Mouse (Mus musculus) forebrain, postnatal 0 days (tissue): ENCODE results near the gene Syt2. TPM values are rescaled to one million over a fixed set of nuclear protein-coding genes. Genes with fewer than 3 reads are reported as not detected.

Experiments used
- ATAC-seq: fragments of 200-750 bp; cut with Nextera tagmentation; 2 replicates; pipeline ENCODE4 v1.8.0; 2017; ENCODE audit warnings: mild to moderate bottlenecking, moderate library complexity
- DNase-seq: peaks from one replicate; pipeline ENCODE4 v3.0.0-alpha.2; 2015
- H3K27ac ChIP-seq: fragments of 300-500 bp; sonication (generic); 2 replicates; pipeline ENCODE4 v1.5.1; 2014; ENCODE audit warnings: low read depth, mild to moderate bottlenecking, antibody characterized with exemption, low read length, moderate library complexity, mixed read lengths
- H3K27me3 ChIP-seq: fragments of 300-500 bp; sonication (generic); 2 replicates; pipeline ENCODE4 v1.6.1; 2014; ENCODE audit warnings: mild to moderate bottlenecking, low read length, mixed read lengths; ENCODE audit not compliant: insufficient read depth
- H3K36me3 ChIP-seq: fragments of 300-500 bp; sonication (generic); 2 replicates; pipeline ENCODE4 v1.6.1; 2014; ENCODE audit warnings: mild to moderate bottlenecking, moderate library complexity; ENCODE audit not compliant: insufficient read depth
- H3K4me1 ChIP-seq: fragments of 300-500 bp; sonication (generic); 2 replicates; pipeline ENCODE4 v1.6.1; 2014; ENCODE audit warnings: antibody characterized with exemption; ENCODE audit not compliant: insufficient read depth
- H3K4me2 ChIP-seq: fragments of 300-500 bp; sonication (generic); 2 replicates; pipeline ENCODE4 v1.6.1; 2014; ENCODE audit warnings: low read depth, mild to moderate bottlenecking, moderate library complexity
- H3K4me3 ChIP-seq: fragments of 300-500 bp; sonication (generic); 2 replicates; pipeline ENCODE4 v1.5.1; 2014; ENCODE audit warnings: low read depth, low read length, mixed read lengths
- H3K9ac ChIP-seq: fragments of 300-500 bp; sonication (generic); 2 replicates; pipeline ENCODE4 v1.6.1; 2014; ENCODE audit warnings: mild to moderate bottlenecking
- H3K9me3 ChIP-seq: fragments of 300-500 bp; sonication (generic); 2 replicates; pipeline ENCODE4 v1.6.1; 2016; ENCODE audit warnings: low read length
- CTCF ChIP-seq: sonication (generic); IDR thresholded peaks from 2 replicates; pipeline ENCODE4 v1.5.1; 2016; ENCODE audit warnings: antibody characterized with exemption, control low read depth, low read depth
- WGBS: fragments of 180-500 bp; shearing (Covaris S2); extraction: QIAGEN DNeasy Blood & Tissue Kit; methylation state at CpG from one replicate; pipeline ENCODE4 v1.1.7; 2014; 5-methylcytosine and 5-hydroxymethylcytosine counted together
- polyA plus RNA-seq: library from polyadenylated mRNA; unstranded; fragments of >200 nt; fragmentation: Nextera tagmentation; extraction: Ambion mirVana; gene quantifications from 2 replicates; pipeline ENCODE4 v1.2.1, GENCODE M21; 2015
- total RNA-seq: library from RNA; depleted of rRNA; stranded (reverse); fragments of >200 nt; gene quantifications from 2 replicates; pipeline ENCODE4 v1.2.3, GENCODE M21; 2014; rRNA removed

The Syt2 gene
- total RNA-seq (1.1 and 1.3 TPM in 2 replicates), polyA plus RNA-seq (1.2 and 1.6 TPM in 2 replicates)

DNA sequence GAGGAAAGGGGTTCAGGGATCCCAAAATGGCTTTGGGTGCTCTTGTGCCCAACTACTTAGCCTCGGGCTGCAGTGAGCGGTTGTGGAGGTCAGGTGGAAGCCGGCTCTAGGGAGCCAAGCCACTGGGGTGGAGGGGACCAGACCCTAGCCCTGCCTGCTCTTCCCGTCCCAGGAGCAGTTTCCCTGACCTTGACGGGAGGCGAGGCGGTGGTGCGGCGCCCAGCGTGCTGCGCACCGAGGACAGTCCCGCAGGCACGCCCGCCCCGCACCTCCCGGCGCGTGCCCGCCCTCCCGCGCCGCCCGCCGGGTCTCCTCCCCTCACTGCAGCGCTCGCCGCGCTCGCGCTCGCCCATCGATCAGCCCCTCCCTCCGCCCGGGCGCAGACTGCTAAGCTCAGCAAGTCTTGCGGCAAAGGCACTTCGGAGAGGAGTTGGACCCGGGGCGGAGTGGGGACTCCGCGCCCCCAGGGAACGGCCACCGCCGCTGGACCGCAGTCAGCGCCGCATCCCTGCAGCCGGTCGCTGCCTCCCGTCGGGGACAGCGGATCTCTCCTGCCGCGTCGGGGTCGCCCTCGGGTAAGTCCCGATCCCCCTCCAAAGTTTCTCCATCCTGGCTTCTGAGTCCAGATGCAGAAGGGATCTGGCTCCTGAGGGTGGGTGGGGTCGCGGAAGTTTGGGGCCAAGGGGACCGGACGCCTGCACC, at the start of gene Syt2:
Syt2 (plus strand) TSS at position 417 of the 702 bp plus-strand sequence.
- no peaks in the 10 kb centered on the region for H3K4me1 ChIP-seq
- H3K9me3 ChIP-seq = no peaks in the 10 kb centered on the region
- ATAC-seq (peak; percentile 83), DNase-seq (peak; percentile 59)
- WGBS = 2% methylated on average over 63 of the region's 63 CpGs
- peaks cover 34% of the 10 kb centered on the region for H3K27me3 ChIP-seq
- H3K36me3 ChIP-seq = no peaks in the 10 kb centered on the region
- TF ChIP-seq CTCF = no peak
- H3K4me3 ChIP-seq = peak within 1 kb of the TSS; percentile 46
- H3K4me2 ChIP-seq = peak within 1 kb of the TSS; percentile 95
- H3K27ac ChIP-seq = no peak within 1 kb of the TSS
- H3K9ac ChIP-seq = peak within 1 kb of the TSS; percentile 51

DNA sequence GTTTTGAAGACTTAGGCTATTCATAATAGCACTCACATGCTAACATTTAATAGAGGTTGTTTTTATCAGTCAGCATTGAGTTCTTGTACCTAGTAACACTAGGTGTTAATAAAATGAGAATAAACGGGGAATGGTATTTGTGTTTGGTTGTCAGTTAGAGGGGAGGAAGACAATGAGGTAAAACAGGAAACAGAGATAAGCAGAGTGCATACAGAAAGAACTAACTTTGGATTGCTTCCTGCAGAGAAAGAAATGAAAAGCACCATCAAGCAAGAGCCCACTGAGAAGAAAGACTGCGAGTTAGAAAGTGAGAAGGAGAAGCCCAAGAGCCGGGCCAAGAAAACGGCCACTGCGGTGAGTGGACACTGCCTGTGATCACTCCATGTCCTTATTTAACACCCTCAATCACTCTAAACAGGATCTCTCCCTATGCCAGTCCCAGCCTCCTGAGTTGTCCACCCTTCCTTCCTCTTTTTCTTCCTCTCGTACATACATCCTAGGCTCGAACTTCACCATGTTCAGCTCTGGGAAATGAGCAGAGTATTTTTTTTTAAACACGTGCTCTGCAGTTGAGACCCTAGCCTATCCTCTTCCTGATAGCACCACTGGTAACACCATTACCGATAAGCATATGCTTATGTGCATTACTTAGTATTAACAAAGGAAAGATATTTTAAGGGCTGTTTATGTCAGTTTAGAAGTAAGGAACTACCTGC, 49.0 kb upstream of the Syt2 start:
- H3K27me3 ChIP-seq = no peaks in the 10 kb centered on the region
- no peaks in the 10 kb centered on the region for H3K9me3 ChIP-seq
- no peak overlapping the region for H3K9ac ChIP-seq
- ATAC-seq (no peak), DNase-seq (no peak)
- no peak overlapping the region for H3K4me3 ChIP-seq
- TF ChIP-seq CTCF = no peak
- no peak overlapping the region for H3K4me2 ChIP-seq
- peaks cover 54% of the 10 kb centered on the region for H3K36me3 ChIP-seq
- no peaks in the 10 kb centered on the region for H3K4me1 ChIP-seq
- H3K27ac ChIP-seq = no peak overlapping the region
- 93% methylated on average over 9 of the region's 9 CpGs for WGBS

DNA sequence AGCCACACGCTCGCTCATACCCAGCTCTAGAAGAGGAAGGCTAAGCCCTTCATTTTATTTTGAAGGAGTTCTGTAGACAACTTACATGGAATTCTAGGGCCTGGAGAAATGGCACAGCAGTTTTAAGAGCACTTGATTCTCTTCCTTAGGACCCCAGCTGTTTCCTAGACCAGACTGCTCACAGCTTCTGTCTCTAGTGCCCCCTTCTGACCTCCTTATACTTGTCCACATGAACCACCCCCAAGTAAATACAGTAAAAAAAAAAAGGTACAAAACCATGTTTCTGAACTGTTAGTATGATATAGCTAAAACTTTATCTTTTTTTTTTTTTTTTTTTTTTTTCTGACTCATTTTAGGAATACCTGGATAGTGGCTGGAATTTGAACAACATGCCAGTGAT, 42.4 kb upstream of the Syt2 start:
- no peaks in the 10 kb centered on the region for H3K9me3 ChIP-seq
- WGBS = 98% methylated on average over 2 of the region's 2 CpGs
- DNase-seq = no peak
- H3K27me3 ChIP-seq = no peaks in the 10 kb centered on the region
- H3K9ac ChIP-seq = no peak overlapping the region
- ATAC-seq = no peak
- no peak for TF ChIP-seq CTCF
- peaks cover 73% of the 10 kb centered on the region for H3K36me3 ChIP-seq
- no peaks in the 10 kb centered on the region for H3K4me1 ChIP-seq
- no peak overlapping the region for H3K4me2 ChIP-seq
- H3K27ac ChIP-seq = no peak overlapping the region
- no peak overlapping the region for H3K4me3 ChIP-seq

DNA sequence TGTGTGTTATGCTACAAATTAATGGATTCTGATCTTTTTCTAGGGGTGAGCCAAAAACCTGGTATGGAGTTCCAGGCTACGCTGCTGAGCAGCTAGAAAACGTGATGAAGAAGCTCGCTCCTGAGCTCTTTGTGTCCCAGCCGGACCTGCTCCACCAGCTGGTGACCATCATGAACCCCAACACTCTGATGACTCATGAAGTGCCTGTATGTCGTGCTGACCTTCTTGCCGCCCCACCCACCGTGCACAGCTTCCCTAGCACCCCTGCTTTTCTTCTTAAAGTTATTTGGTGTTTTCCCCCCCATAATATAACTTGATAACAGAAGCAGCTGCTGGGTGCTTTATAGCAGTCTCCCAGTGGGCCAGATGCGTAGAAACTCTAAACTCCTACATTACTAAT, 40.8 kb upstream of the Syt2 start:
- WGBS = 86% methylated on average over 8 of the region's 8 CpGs
- H3K36me3 ChIP-seq = peaks cover 69% of the 10 kb centered on the region

DNA sequence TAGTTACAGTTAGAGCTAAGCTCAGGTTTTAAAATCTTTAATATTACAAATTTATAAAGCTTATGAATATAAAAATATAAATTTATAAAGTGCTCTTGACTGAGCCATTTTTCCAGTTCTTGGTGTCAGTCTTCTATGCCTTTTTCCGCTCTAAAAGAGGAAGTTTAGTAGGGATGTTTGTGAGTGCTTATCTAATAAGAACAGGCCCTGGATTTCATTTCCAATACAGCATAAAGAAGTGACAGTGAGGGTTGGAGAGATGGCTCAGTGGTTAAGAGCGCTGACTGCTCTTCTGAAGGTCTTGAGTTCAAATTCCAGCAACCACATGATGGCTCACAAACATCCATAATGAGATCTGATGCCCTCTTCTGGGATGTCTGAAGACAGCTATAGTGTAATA, 40.1 kb upstream of the Syt2 start:
- Histone ChIP-seq H3K4me1 (no peaks in the 10 kb centered on the region), H3K27me3 (no peaks in the 10 kb centered on the region), H3K9ac (no peak overlapping the region), H3K36me3 (peaks cover 64% of the 10 kb centered on the region), H3K4me3 (no peak overlapping the region), H3K4me2 (no peak overlapping the region), H3K9me3 (no peaks in the 10 kb centered on the region), H3K27ac (no peak overlapping the region)
- ATAC-seq (no peak), DNase-seq (no peak)
- WGBS = 93% methylated on average over 2 of the region's 2 CpGs
- TF ChIP-seq CTCF = no peak

More for the DNA sequence above, 40.8 kb upstream of the Syt2 start:
- H3K4me3 ChIP-seq = no peak overlapping the region
- H3K27me3 ChIP-seq = no peaks in the 10 kb centered on the region
- H3K9me3 ChIP-seq = no peaks in the 10 kb centered on the region
- TF ChIP-seq CTCF = no peak
- no peak for ATAC-seq
- no peak overlapping the region for H3K4me2 ChIP-seq
- no peaks in the 10 kb centered on the region for H3K4me1 ChIP-seq
- no peak overlapping the region for H3K9ac ChIP-seq
- no peak overlapping the region for H3K27ac ChIP-seq
- no peak for DNase-seq

DNA sequence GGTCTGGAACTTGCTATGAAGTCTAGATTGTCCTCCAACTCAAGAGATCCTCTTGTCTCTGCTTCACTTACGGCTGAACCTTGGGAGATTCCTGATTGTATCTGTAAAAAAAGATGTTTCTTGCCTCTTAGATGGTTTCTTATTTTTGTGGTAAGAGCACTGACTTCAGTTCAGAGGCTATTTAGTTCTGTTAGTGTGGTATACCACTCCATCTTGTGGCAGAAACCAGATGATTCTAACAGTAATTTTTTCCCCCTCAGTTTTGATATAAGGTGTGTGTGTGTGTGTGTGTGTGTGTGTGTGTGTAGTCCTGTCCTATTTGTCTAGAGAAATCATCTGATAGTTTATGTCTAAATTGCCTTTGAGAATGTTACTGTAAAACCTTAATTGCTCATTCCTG, 39.2 kb upstream of the Syt2 start:
- 93% methylated on average over 1 of the region's 1 CpGs for WGBS
- Histone ChIP-seq H3K4me1 (no peaks in the 10 kb centered on the region), H3K4me2 (no peak overlapping the region), H3K4me3 (no peak overlapping the region), H3K27ac (no peak overlapping the region), H3K27me3 (no peaks in the 10 kb centered on the region), H3K9ac (no peak overlapping the region), H3K36me3 (peaks cover 63% of the 10 kb centered on the region), H3K9me3 (no peaks in the 10 kb centered on the region)
- ATAC-seq = no peak
- TF ChIP-seq CTCF = no peak
- DNase-seq = no peak

DNA sequence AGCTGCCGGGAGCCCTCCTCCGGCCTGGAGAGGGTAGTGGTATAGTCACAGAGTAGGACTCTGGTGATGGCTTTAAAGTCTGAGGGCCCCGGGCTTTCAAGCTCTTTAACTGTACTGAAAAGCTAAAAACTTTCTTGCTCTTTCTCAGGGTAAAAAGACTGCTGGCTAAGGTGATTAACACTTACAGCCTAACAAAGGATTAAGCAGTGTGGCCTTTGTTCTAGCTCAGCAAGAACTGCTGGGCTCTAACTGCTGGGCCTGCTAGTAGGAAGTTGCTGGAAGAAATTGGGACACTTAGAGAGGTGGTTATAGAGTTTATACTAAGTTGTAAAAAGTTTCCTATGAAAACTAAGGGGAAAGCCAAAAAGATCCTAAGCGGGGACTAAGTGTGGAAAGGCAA, 37.3 kb upstream of the Syt2 start:
- Histone ChIP-seq H3K4me1 (no peaks in the 10 kb centered on the region), H3K27me3 (no peaks in the 10 kb centered on the region), H3K4me3 (no peak overlapping the region), H3K36me3 (peaks cover 61% of the 10 kb centered on the region), H3K9me3 (no peaks in the 10 kb centered on the region), H3K4me2 (no peak overlapping the region), H3K27ac (no peak overlapping the region), H3K9ac (no peak overlapping the region)
- WGBS = 38% methylated on average over 4 of the region's 4 CpGs
- ATAC-seq (no peak), DNase-seq (no peak)
- TF ChIP-seq CTCF = no peak
